Mouse (Mus musculus) thymus, adult 2 months (tissue): Measurements from ENCODE around the gene Gatb. TPM values are rescaled to one million over a fixed set of nuclear protein-coding genes. Genes with fewer than 3 reads are reported as not detected.

Source experiments
- DNase-seq: peaks from one replicate; pipeline ENCODE4 v3.0.0; 2021
- H3K27ac ChIP-seq: fragments of 200-500 bp; 2 replicates; pipeline ENCODE4 v1.5.1; 2012; ENCODE audit warnings: low read length, control low read depth; ENCODE audit not compliant: control insufficient read depth, insufficient read depth
- H3K27me3 ChIP-seq: fragments of 200-500 bp; 2 replicates; pipeline ENCODE4 v1.6.1; 2012; ENCODE audit warnings: mild to moderate bottlenecking, low read length, moderate library complexity, mixed read lengths; ENCODE audit not compliant: control insufficient read depth, insufficient read depth
- H3K36me3 ChIP-seq: fragments of 200-500 bp; 2 replicates; pipeline ENCODE4 v1.6.1; 2012; ENCODE audit warnings: mild to moderate bottlenecking, low read length, moderate library complexity; ENCODE audit not compliant: control insufficient read depth, insufficient read depth
- H3K4me1 ChIP-seq: fragments of 200-500 bp; replicated peaks from 2 replicates; pipeline ENCODE4 v1.6.1; 2012; ENCODE audit warnings: low read length; ENCODE audit not compliant: control insufficient read depth, insufficient read depth
- H3K4me3 ChIP-seq: fragments of 200-500 bp; 2 replicates; pipeline ENCODE4 v1.5.1; 2012; ENCODE audit warnings: mild to moderate bottlenecking, low read length, control low read depth, moderate library complexity; ENCODE audit not compliant: control insufficient read depth, insufficient read depth
- CTCF ChIP-seq: fragments of 200-500 bp; IDR thresholded peaks from 2 replicates; pipeline ENCODE4 v1.5.1; 2012; ENCODE audit warnings: mild to moderate bottlenecking, control low read depth, low read length, moderate library complexity, borderline replicate concordance; ENCODE audit not compliant: control insufficient read depth, poor library complexity, insufficient read depth; ENCODE audit errors: extremely low read depth
- POLR2A ChIP-seq: fragments of 200-500 bp; IDR thresholded peaks from 2 replicates; pipeline ENCODE4 v1.6.1; 2012; ENCODE audit warnings: mild to moderate bottlenecking, low read length, control low read depth, moderate library complexity; ENCODE audit not compliant: control insufficient read depth, poor library complexity, insufficient read depth; ENCODE audit errors: extremely low read depth
- WGBS: fragments of 180-500 bp; shearing (Covaris S2); methylation state at CpG from one replicate; pipeline ENCODE4 v1.1.7; 2018; 5-methylcytosine and 5-hydroxymethylcytosine counted together
- polyA plus RNA-seq: library from polyadenylated mRNA; depleted of rRNA; stranded (reverse); fragments of >200 nt; gene quantifications from 2 replicates; pipeline ENCODE4 v1.2.3, GENCODE M21; 2012

Gene Gatb
- polyA plus RNA-seq, 1 experiment: 4.8 TPM

DNA sequence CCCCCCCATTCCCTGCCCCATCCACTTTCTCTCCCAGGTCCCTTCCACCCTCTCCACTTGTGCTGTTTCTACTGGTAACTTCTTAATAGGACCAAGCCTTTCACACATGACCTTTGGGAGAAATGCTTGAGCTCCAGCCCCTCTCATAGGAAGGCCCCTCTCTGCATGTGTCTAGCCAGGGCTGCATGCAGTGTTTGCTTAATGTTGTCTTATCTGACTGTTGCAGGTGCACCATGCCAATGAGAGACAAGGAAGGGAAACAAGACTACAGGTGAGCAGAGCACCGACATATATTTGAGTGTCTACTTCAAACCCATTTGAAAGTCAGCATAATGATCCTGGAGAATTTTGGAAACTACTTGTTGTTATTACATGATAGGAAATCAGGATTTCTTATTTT is 42.5 kb downstream of the Gatb start:
- no peak for DNase-seq
- Histone ChIP-seq H3K4me1 (no peaks in the 10 kb centered on the region), H3K27me3 (no peaks in the 10 kb centered on the region), H3K36me3 (no peaks in the 10 kb centered on the region), H3K27ac (no peak overlapping the region), H3K4me3 (no peak overlapping the region)
- TF ChIP-seq POLR2A: no peak
- no peak for TF ChIP-seq CTCF
- WGBS: 97% methylated on average over 1 of the region's 1 CpGs

DNA sequence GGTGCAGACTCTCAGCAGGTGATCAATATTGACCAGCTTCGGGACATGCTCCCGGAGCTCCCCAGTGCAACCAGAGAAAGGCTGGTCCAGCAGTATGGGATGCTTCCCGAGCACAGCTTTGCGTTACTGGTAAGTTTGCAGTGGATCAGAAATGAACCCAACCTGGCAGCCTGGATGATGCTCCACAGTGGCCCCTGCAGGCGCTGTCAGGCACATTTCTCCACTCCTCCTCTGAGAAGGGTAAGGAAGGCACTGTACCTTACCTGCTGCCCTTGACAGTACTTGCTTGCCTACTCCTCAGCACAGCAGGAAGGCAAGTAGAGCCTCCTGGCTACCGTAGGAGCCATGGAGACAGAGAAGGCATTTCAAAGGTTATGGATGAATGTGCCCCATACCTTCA is 45.0 kb downstream of the Gatb start:
- no peak for DNase-seq
- Histone ChIP-seq H3K36me3 (no peaks in the 10 kb centered on the region), H3K4me3 (no peak overlapping the region), H3K27ac (no peak overlapping the region), H3K4me1 (no peaks in the 10 kb centered on the region), H3K27me3 (no peaks in the 10 kb centered on the region)
- TF ChIP-seq POLR2A (no peak), CTCF (no peak)
- 96% methylated on average over 6 of the region's 6 CpGs for WGBS

- no peak overlapping the region for H3K27ac ChIP-seq
- no peak overlapping the region for H3K4me3 ChIP-seq
- H3K4me1 ChIP-seq: no peaks in the 10 kb centered on the region
- no peaks in the 10 kb centered on the region for H3K27me3 ChIP-seq
- TF ChIP-seq CTCF (no peak), POLR2A (no peak)
- H3K36me3 ChIP-seq: no peaks in the 10 kb centered on the region
- DNase-seq: no peak
- WGBS: 94% methylated on average over 5 of the region's 5 CpGs
Observed at GRCm38 (mm10) chr3:85619345-85619744, 45.4 kb downstream of the Gatb start.

DNA sequence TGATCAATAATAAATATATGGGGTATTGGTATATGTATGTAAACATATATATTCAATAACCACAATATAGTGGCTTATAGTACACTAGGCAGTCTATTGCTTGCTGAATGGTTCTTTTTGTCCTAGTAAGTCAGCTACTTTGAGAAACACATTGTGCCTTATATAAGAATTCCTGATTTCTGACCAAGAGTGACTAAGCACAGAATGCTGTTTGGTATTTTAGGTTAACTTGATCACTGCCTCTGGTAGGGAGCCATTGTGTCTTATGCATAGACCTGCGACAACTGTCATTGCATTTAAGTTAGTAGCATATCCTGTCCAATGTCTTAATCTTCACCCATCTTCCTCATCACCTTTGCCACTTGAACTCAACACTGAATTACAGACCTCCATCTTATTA is 45.8 kb downstream of the Gatb start:
- 95% methylated on average over 1 of the region's 1 CpGs for WGBS
- H3K36me3 ChIP-seq: no peaks in the 10 kb centered on the region
- no peaks in the 10 kb centered on the region for H3K4me1 ChIP-seq
- no peak overlapping the region for H3K27ac ChIP-seq
- DNase-seq: no peak
- H3K4me3 ChIP-seq: no peak overlapping the region
- no peaks in the 10 kb centered on the region for H3K27me3 ChIP-seq
- TF ChIP-seq POLR2A (no peak), CTCF (no peak)

DNA sequence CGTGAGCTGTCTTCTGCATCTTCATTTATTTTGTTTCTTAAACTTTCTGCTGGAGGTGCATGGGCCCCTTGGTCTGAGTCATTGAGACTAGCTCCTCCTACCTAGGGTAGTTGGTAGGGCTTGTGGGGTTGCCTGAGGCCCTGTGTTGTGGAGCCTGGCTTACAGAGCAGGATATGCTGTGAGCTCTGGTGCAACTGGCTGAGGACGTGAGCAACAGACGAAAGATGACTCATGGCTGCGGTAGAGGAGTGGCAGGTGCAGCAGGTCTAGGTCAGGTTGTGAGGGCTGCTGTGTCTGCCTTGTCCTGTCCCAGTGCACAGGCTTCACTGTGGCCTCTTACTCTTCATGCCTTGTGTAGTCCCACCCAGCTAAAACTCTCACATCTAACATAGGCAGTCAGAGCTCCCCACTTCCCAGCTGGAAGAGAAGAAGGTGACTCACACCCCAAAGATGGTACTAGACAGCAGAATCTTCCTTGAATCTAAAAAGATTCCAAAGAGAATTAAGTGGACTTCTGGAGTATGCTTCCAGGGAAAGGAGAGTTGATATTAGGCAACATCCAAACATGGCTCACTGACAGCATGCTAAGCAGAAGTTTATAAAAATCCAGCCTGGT is 56.1 kb downstream of the Gatb start:
- TF ChIP-seq POLR2A (no peak), CTCF (no peak)
- H3K4me1 ChIP-seq: no peaks in the 10 kb centered on the region
- no peaks in the 10 kb centered on the region for H3K36me3 ChIP-seq
- DNase-seq: no peak
- no peaks in the 10 kb centered on the region for H3K27me3 ChIP-seq
- H3K27ac ChIP-seq: no peak overlapping the region
- WGBS: 94% methylated on average over 4 of the region's 4 CpGs
- H3K4me3 ChIP-seq: no peak overlapping the region

GRCm38 (mm10) chr3:85633733-85634132 is 59.8 kb downstream of the Gatb start:
- Histone ChIP-seq H3K4me3 (no peak overlapping the region), H3K4me1 (no peaks in the 10 kb centered on the region), H3K36me3 (no peaks in the 10 kb centered on the region), H3K27ac (no peak overlapping the region), H3K27me3 (no peaks in the 10 kb centered on the region)
- no peak for DNase-seq
- WGBS: 92% methylated on average over 2 of the region's 2 CpGs
- TF ChIP-seq POLR2A (no peak), CTCF (no peak)

- no peak for TF ChIP-seq POLR2A
- TF ChIP-seq CTCF: no peak
- DNase-seq: no peak
- no peak overlapping the region for H3K4me3 ChIP-seq
- no peaks in the 10 kb centered on the region for H3K27me3 ChIP-seq
- 94% methylated on average over 8 of the region's 8 CpGs for WGBS
- no peak overlapping the region for H3K27ac ChIP-seq
- no peaks in the 10 kb centered on the region for H3K4me1 ChIP-seq
- H3K36me3 ChIP-seq: no peaks in the 10 kb centered on the region
Observed at GRCm38 (mm10) chr3:85634389-85635125, 60.6 kb downstream of the Gatb start.
